Mouse (Mus musculus): ENCODE measurements at regions not wholly inside any gene's neighbourhood (a gene's known extent, or its start where the extent isn't known, plus 50 kb on each side); places are given as distances from the start of the nearest gene placed in this dataset.

- no peak for DNase-seq (ENCODE audit: extremely low read depth, insufficient read length, low spot score)
Observed at GRCm38 (mm10) chr4:55134339-55134738, 189.5 kb downstream of the Zfp462 start.

GRCm38 (mm10) chr4:55134791-55135190 is 189.9 kb downstream of the Zfp462 start:
- DNase-seq (ENCODE audit: extremely low read depth, insufficient read length, low spot score), result peak; percentile 16

GRCm38 (mm10) chr4:55136283-55136682 is 191.4 kb downstream of the Zfp462 start:
- DNase-seq (ENCODE audit: extremely low read depth, insufficient read length, low spot score), result no peak

GRCm38 (mm10) chr4:55137781-55138394 is 193.0 kb downstream of the Zfp462 start:
- no peak for DNase-seq (ENCODE audit: extremely low read depth, insufficient read length, low spot score)

GRCm38 (mm10) chr4:55141317-55141716 is 196.5 kb downstream of the Zfp462 start:
- DNase-seq (ENCODE audit: extremely low read depth, insufficient read length, low spot score), result peak; percentile 36

- DNase-seq (ENCODE audit: extremely low read depth, insufficient read length, low spot score), result no peak
Observed at GRCm38 (mm10) chr4:55141923-55142732, 197.3 kb downstream of the Zfp462 start.

GRCm38 (mm10) chr4:55143400-55143799 is 198.6 kb downstream of the Zfp462 start:
- DNase-seq (ENCODE audit: extremely low read depth, insufficient read length, low spot score), result no peak

- no peak for DNase-seq (ENCODE audit: extremely low read depth, insufficient read length, low spot score)
Observed at GRCm38 (mm10) chr4:55144995-55145394, 200.1 kb downstream of the Zfp462 start.

GRCm38 (mm10) chr4:55145968-55146367 is 201.1 kb downstream of the Zfp462 start:
- no peak for DNase-seq (ENCODE audit: extremely low read depth, insufficient read length, low spot score)

- DNase-seq (ENCODE audit: extremely low read depth, insufficient read length, low spot score), result no peak
Observed at GRCm38 (mm10) chr4:55148380-55148779, 201.5 kb upstream of the Rad23b start.

GRCm38 (mm10) chr4:55154556-55154955 is 195.3 kb upstream of the Rad23b start:
- no peak for DNase-seq (ENCODE audit: extremely low read depth, insufficient read length, low spot score)

GRCm38 (mm10) chr4:55158166-55158739 is 191.6 kb upstream of the Rad23b start:
- DNase-seq (ENCODE audit: extremely low read depth, insufficient read length, low spot score), result no peak

GRCm38 (mm10) chr4:55166266-55166665 is 183.6 kb upstream of the Rad23b start:
- DNase-seq (ENCODE audit: extremely low read depth, insufficient read length, low spot score), result no peak

- no peak for DNase-seq (ENCODE audit: extremely low read depth, insufficient read length, low spot score)
Observed at GRCm38 (mm10) chr4:55169063-55169462, 180.8 kb upstream of the Rad23b start.

GRCm38 (mm10) chr4:55172334-55172891 is 177.4 kb upstream of the Rad23b start:
- peak; percentile 67 for DNase-seq (ENCODE audit: extremely low read depth, insufficient read length, low spot score)

- no peak for DNase-seq (ENCODE audit: extremely low read depth, insufficient read length, low spot score)
Observed at GRCm38 (mm10) chr4:55176026-55176425, 173.8 kb upstream of the Rad23b start.

GRCm38 (mm10) chr4:55179456-55179855 is 170.4 kb upstream of the Rad23b start:
- no peak for DNase-seq (ENCODE audit: extremely low read depth, insufficient read length, low spot score)

- no peak for DNase-seq (ENCODE audit: extremely low read depth, insufficient read length, low spot score)
Observed at GRCm38 (mm10) chr4:55183519-55183918, 166.3 kb upstream of the Rad23b start.

GRCm38 (mm10) chr4:55188716-55189115 is 161.1 kb upstream of the Rad23b start:
- DNase-seq (ENCODE audit: extremely low read depth, insufficient read length, low spot score), result no peak

- DNase-seq (ENCODE audit: extremely low read depth, insufficient read length, low spot score), result no peak
Observed at GRCm38 (mm10) chr4:55190586-55190985, 159.3 kb upstream of the Rad23b start.

- DNase-seq (ENCODE audit: extremely low read depth, insufficient read length, low spot score), result peak; percentile 48
Observed at GRCm38 (mm10) chr4:55194061-55194460, 155.8 kb upstream of the Rad23b start.

All from 3134 (cell line).